Mouse (Mus musculus): ENCODE results near the gene Sag.

DNA sequence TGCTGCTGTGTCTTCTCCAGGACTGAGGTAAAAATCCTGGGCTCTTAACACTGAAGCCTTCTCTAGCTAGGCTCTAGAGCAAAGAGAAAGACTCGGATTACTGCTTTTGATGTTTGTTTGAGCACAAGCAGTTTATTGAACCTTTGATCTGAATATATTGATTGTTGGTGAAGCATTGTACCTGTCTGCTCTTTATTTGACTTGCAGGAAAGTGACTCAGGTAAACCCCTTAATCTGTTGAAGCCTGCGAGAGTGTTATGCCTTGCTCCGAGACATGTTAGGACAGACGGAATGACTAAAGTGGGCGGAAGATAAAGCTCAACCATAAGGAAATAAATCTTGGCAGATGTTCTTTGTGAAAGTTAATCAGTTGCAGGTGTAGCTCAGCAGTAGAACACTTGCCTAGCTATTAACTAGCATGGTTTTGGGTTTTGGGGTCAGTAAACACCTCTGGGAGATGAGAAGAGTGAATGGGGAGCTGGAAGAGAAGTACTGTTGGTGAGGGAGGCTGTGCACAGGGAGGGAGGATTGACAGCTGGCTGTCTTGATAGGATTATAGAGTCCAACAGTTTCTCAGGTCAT lies 24.2 kb upstream of the Sag start:
- TF ChIP-seq CTCF (IDR thresholded peaks at IDR 0.05; ENCODE audit: low read depth) (no peak), EP300 (optimal IDR thresholded peaks at IDR 0.05) (no peak)

All from stomach, postnatal 0 days (tissue).